Mouse (Mus musculus): ENCODE measurements around the gene 1700028K03Rik. TPM values are rescaled to one million over a fixed set of nuclear protein-coding genes. Genes with fewer than 3 reads are reported as not detected.

Gene 1700028K03Rik
- polyA plus RNA-seq (2014; fragmentation: Nextera tagmentation; extraction: Ambion mirVana), result 0.04 and 0.09 TPM in 2 replicates

GRCm38 (mm10) chr5:107534581-107534980, at the start of gene 1700028K03Rik:
TSS of gene 1700028K03Rik (plus strand) at chr5:107534709.
- no peak for TF ChIP-seq CTCF (IDR thresholded peaks at IDR 0.05; ENCODE audit: low read depth)
- H3K4me2 ChIP-seq, result no peak within 1 kb of the TSS
- no peaks in the 10 kb centered on the region for H3K36me3 ChIP-seq (ENCODE audit: insufficient read depth)
- DNase-seq (no peak), ATAC-seq (ENCODE audit: insufficient read depth) (no peak)
- no peak within 1 kb of the TSS for H3K9ac ChIP-seq
- 64% methylated on average over 15 of the region's 15 CpGs for WGBS
- H3K9me3 ChIP-seq (ENCODE audit: low read depth, low read length), result no peaks in the 10 kb centered on the region
- no peaks in the 10 kb centered on the region for H3K4me1 ChIP-seq (ENCODE audit: insufficient read depth)
- H3K27ac ChIP-seq (ENCODE audit: low read depth), result no peak within 1 kb of the TSS
- H3K27me3 ChIP-seq (ENCODE audit: insufficient read depth, low read length), result no peaks in the 10 kb centered on the region
- H3K4me3 ChIP-seq (ENCODE audit: low read depth, low read length), result no peak within 1 kb of the TSS

- 53% methylated on average over 4 of the region's 4 CpGs for whole genome bisulfite sequencing
- H3K27me3 ChIP-seq (ENCODE audit: insufficient read depth, low read length), result no peaks in the 10 kb centered on the region
- no peaks in the 10 kb centered on the region for H3K9me3 ChIP-seq (ENCODE audit: low read depth, low read length)
- H3K4me2 ChIP-seq, result no peak overlapping the region
- no peak for ATAC-seq (ENCODE audit: insufficient read depth)
- no peak for DNase-seq
- TF ChIP-seq CTCF (IDR thresholded peaks at IDR 0.05; ENCODE audit: low read depth), result no peak
- H3K9ac ChIP-seq, result no peak overlapping the region
- 0 out of 2 replicates have a peak, but pooled peaks cover 3% of the 10 kb centered on the region for H3K36me3 ChIP-seq (ENCODE audit: insufficient read depth)
- H3K4me3 ChIP-seq (ENCODE audit: low read depth, low read length), result no peak overlapping the region
- no peak overlapping the region for H3K27ac ChIP-seq (ENCODE audit: low read depth)
- H3K4me1 ChIP-seq (ENCODE audit: insufficient read depth), result no peaks in the 10 kb centered on the region
Measured at GRCm38 (mm10) chr5:107488996-107489395, 45.5 kb upstream of the 1700028K03Rik start.

DNA sequence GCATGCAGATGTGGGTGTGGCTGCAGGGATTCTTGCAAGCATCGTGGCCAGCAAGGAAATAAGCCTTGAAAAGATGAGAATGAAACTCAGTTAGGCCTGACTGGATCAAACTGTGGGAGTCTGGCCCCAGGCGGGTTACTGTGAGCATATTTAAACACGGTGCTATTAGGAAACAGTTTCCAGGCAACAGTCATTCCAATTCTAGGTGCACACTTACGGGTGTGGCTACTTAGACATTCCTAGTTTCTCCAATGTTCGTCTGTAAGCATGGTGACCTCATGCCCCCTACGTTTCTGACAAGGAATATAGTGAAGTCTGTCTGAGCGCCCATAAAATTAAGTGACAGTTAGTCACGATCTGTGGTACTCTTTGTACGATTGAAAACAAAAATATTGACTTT, 43.5 kb upstream of the 1700028K03Rik start:
- Histone ChIP-seq H3K9me3 (ENCODE audit: low read depth, low read length) (no peaks in the 10 kb centered on the region; the same call in 1 of the 2 replicates), H3K27me3 (ENCODE audit: insufficient read depth, low read length) (no peaks in the 10 kb centered on the region), H3K36me3 (ENCODE audit: insufficient read depth) (0 out of 2 replicates have a peak, but pooled peaks cover 3% of the 10 kb centered on the region), H3K4me2 (no peak overlapping the region), H3K9ac (no peak overlapping the region), H3K27ac (ENCODE audit: low read depth) (no peak overlapping the region), H3K4me1 (ENCODE audit: insufficient read depth) (no peaks in the 10 kb centered on the region), H3K4me3 (ENCODE audit: low read depth, low read length) (no peak overlapping the region)
- TF ChIP-seq CTCF (IDR thresholded peaks at IDR 0.05; ENCODE audit: low read depth), result no peak
- WGBS, result 67% methylated on average over 9 of the region's 9 CpGs
- no peak for ATAC-seq (ENCODE audit: insufficient read depth)
- DNase-seq, result no peak

GRCm38 (mm10) chr5:107492471-107492870, 42.0 kb upstream of the 1700028K03Rik start:
- H3K9me3 ChIP-seq (ENCODE audit: low read depth, low read length), result no peaks in the 10 kb centered on the region; the same call in 1 of the 2 replicates
- no peak overlapping the region for H3K9ac ChIP-seq
- H3K36me3 ChIP-seq (ENCODE audit: insufficient read depth), result 0 out of 2 replicates have a peak, but pooled peaks cover 3% of the 10 kb centered on the region
- no peak overlapping the region for H3K4me3 ChIP-seq (ENCODE audit: low read depth, low read length)
- no peaks in the 10 kb centered on the region for H3K4me1 ChIP-seq (ENCODE audit: insufficient read depth)
- WGBS, result 88% methylated on average over 2 of the region's 2 CpGs
- TF ChIP-seq CTCF (IDR thresholded peaks at IDR 0.05; ENCODE audit: low read depth), result no peak
- H3K4me2 ChIP-seq, result no peak overlapping the region
- DNase-seq, result no peak
- H3K27ac ChIP-seq (ENCODE audit: low read depth), result no peak overlapping the region
- ATAC-seq (ENCODE audit: insufficient read depth), result no peak
- H3K27me3 ChIP-seq (ENCODE audit: insufficient read depth, low read length), result no peaks in the 10 kb centered on the region

GRCm38 (mm10) chr5:107494759-107495158, 39.8 kb upstream of the 1700028K03Rik start:
- DNase-seq, result no peak
- Histone ChIP-seq H3K9me3 (ENCODE audit: low read depth, low read length) (no peaks in the 10 kb centered on the region; the same call in 1 of the 2 replicates), H3K36me3 (ENCODE audit: insufficient read depth) (0 out of 2 replicates have a peak, but pooled peaks cover 3% of the 10 kb centered on the region), H3K4me1 (ENCODE audit: insufficient read depth) (no peaks in the 10 kb centered on the region), H3K4me3 (ENCODE audit: low read depth, low read length) (no peak overlapping the region), H3K27me3 (ENCODE audit: insufficient read depth, low read length) (no peaks in the 10 kb centered on the region), H3K4me2 (no peak overlapping the region), H3K27ac (ENCODE audit: low read depth) (no peak overlapping the region), H3K9ac (no peak overlapping the region)
- 97% methylated on average over 5 of the region's 5 CpGs for WGBS
- TF ChIP-seq CTCF (IDR thresholded peaks at IDR 0.05; ENCODE audit: low read depth), result peak; percentile 34
- no peak for ATAC-seq (ENCODE audit: insufficient read depth)

DNA sequence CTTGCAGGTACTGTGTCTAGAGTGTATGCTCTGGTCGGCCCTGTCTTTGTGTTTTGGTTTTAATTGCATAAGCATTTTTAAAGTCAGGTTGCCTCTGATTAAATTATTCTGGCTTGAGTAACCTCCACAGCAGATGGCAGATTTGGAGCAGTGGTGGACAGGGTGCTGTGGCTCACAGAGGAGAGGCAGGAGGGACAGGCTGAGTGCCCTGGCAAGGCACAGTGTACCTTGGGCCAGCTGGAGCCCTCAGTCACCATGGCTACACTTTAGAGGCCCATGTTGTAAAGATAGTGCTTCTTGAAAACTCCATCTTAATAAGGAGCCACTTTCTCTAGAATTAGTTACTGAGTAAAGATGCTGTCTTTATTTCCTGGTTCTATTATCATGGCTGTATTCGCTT, 38.5 kb upstream of the 1700028K03Rik start:
- no peak for TF ChIP-seq CTCF (IDR thresholded peaks at IDR 0.05; ENCODE audit: low read depth)
- WGBS, result 91% methylated on average over 2 of the region's 2 CpGs

DNA sequence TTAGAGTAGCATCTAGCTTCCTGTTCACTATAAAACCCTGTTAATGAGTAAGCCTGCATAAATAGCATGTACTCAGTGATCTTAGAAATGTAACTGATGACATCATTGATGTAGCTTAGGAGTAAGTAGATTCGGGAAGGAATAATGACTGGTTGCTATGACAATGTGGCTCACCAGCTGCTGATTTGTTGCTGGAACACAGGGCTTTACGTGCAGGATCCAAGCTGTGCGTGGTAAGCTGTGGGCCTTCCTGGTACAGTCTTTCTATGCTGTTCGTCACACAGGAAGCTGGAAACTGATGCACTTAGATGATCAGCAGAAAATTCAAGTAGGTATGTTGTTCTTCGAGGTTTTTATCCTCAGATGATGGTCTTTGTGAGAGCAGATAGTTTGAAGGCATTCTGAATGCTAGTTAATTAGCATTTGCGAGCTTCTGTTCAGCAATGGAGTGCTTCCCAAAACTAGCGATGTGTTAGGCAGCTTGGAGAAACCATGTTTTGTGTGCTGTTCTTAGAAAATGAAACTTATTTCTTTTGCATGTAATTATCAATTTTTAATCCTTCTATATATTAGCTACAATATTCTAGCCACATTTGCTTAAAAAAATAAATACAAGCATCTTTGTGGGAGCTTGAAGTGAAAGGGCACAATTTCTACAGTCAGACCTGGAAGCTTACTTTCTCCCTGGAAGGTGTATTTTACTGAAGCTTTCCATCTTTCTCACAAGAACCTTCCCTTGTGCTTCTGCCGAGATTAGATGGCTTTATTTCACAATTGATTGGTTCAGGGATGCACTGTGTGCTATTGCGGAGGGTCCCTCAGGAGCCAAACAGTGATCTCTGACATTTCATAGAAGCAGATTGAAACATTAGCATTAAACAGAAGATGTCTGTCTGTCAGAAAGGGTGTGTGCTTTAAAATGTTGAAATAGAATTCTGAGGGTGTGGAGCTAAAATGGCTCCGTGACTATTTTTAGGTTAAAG, 36.7 kb upstream of the 1700028K03Rik start:
- no peak for TF ChIP-seq CTCF (IDR thresholded peaks at IDR 0.05; ENCODE audit: low read depth)
- Histone ChIP-seq H3K27me3 (ENCODE audit: insufficient read depth, low read length) (no peaks in the 10 kb centered on the region), H3K4me2 (no peak overlapping the region), H3K4me1 (ENCODE audit: insufficient read depth) (no peaks in the 10 kb centered on the region), H3K27ac (ENCODE audit: low read depth) (no peak overlapping the region), H3K9ac (no peak overlapping the region), H3K4me3 (ENCODE audit: low read depth, low read length) (no peak overlapping the region), H3K9me3 (ENCODE audit: low read depth, low read length) (no peaks in the 10 kb centered on the region; the same call in 1 of the 2 replicates), H3K36me3 (ENCODE audit: insufficient read depth) (no peaks in the 10 kb centered on the region)
- ATAC-seq (ENCODE audit: insufficient read depth) (no peak), DNase-seq (no peak)
- 70% methylated on average over 10 of the region's 10 CpGs for WGBS

More for the DNA sequence above, 38.5 kb upstream of the 1700028K03Rik start:
- Histone ChIP-seq H3K27ac (ENCODE audit: low read depth) (no peak overlapping the region), H3K9me3 (ENCODE audit: low read depth, low read length) (no peaks in the 10 kb centered on the region; the same call in 1 of the 2 replicates), H3K36me3 (ENCODE audit: insufficient read depth) (0 out of 2 replicates have a peak, but pooled peaks cover 3% of the 10 kb centered on the region), H3K4me2 (no peak overlapping the region), H3K9ac (no peak overlapping the region), H3K27me3 (ENCODE audit: insufficient read depth, low read length) (no peaks in the 10 kb centered on the region), H3K4me3 (ENCODE audit: low read depth, low read length) (no peak overlapping the region), H3K4me1 (ENCODE audit: insufficient read depth) (no peaks in the 10 kb centered on the region)
- ATAC-seq (ENCODE audit: insufficient read depth) (no peak), DNase-seq (no peak)
